Mouse (Mus musculus) heart, postnatal 0 days (tissue): ENCODE data around the gene Kif23. TPM values are rescaled to one million over a fixed set of nuclear protein-coding genes. Genes with fewer than 3 reads are reported as not detected.
A peak's percentile ranks its signal among the peaks of the same experiment; 100 is the strongest.

Experiments used
- ATAC-seq: fragments of 200-750 bp; cut with Nextera tagmentation; 2 replicates; pipeline ENCODE4 v1.8.0; 2017; ENCODE audit warnings: low read depth, moderate number of reproducible peaks, moderate library complexity; ENCODE audit not compliant: insufficient read depth
- DNase-seq: peaks from one replicate; pipeline ENCODE4 v3.0.0-alpha.2; 2016; ENCODE audit warnings: low spot score
- H3K27ac ChIP-seq: fragments of 300-500 bp; sonication (generic); 2 replicates; pipeline ENCODE4 v1.5.1; 2014; ENCODE audit warnings: low read depth, mild to moderate bottlenecking
- H3K27me3 ChIP-seq: fragments of 300-500 bp; sonication (generic); 2 replicates; pipeline ENCODE4 v1.6.1; 2014; ENCODE audit warnings: low read length, mixed read lengths; ENCODE audit not compliant: control insufficient read depth, insufficient read depth
- H3K36me3 ChIP-seq: fragments of 300-500 bp; sonication (generic); replicated peaks from 2 replicates; pipeline ENCODE4 v1.6.1; 2014; ENCODE audit warnings: low read length, mixed read lengths; ENCODE audit not compliant: control insufficient read depth, insufficient read depth
- H3K4me1 ChIP-seq: fragments of 300-500 bp; sonication (generic); 2 replicates; pipeline ENCODE4 v1.6.1; 2014; ENCODE audit warnings: antibody characterized with exemption; ENCODE audit not compliant: control insufficient read depth, insufficient read depth
- H3K4me2 ChIP-seq: fragments of 300-500 bp; sonication (generic); 2 replicates; pipeline ENCODE4 v1.6.1; 2014; ENCODE audit warnings: low read depth, mild to moderate bottlenecking, low read length, moderate library complexity
- H3K4me3 ChIP-seq: fragments of 300-500 bp; sonication (generic); 2 replicates; pipeline ENCODE4 v1.5.1; 2014; ENCODE audit warnings: low read depth, low read length
- H3K9ac ChIP-seq: fragments of 300-500 bp; sonication (generic); replicated peaks from 2 replicates; pipeline ENCODE4 v1.6.1; 2014; ENCODE audit warnings: low read depth, low read length, mixed read lengths
- H3K9me3 ChIP-seq: fragments of 300-500 bp; sonication (generic); replicated peaks from 2 replicates; pipeline ENCODE4 v1.6.1; 2016; ENCODE audit warnings: low read length; ENCODE audit not compliant: control insufficient read depth
- CTCF ChIP-seq: IDR thresholded peaks from 2 replicates; pipeline ENCODE4 v1.5.1; 2016; ENCODE audit warnings: antibody characterized with exemption, control low read depth, low read depth
- EP300 ChIP-seq: IDR thresholded peaks from 2 replicates; pipeline ENCODE4 v1.6.1; 2016; ENCODE audit warnings: antibody characterized with exemption, low read depth
- WGBS: fragments of 180-500 bp; shearing (Covaris S2); extraction: QIAGEN DNeasy Blood & Tissue Kit; methylation state at CpG from one replicate; pipeline ENCODE4 v1.1.7; 2014; 5-methylcytosine and 5-hydroxymethylcytosine counted together
- polyA plus RNA-seq: library from polyadenylated mRNA; unstranded; fragments of >200 nt; fragmentation: Nextera tagmentation; extraction: Ambion mirVana; gene quantifications from 2 replicates; pipeline ENCODE4 v1.2.1, GENCODE M21; 2015
- total RNA-seq: library from RNA; depleted of rRNA; stranded (reverse); fragments of >200 nt; gene quantifications from 2 replicates; pipeline ENCODE4 v1.2.3, GENCODE M21; 2014; ENCODE audit warnings: low replicate concordance

Kif23 gene
- total and polyA plus RNA-seq, 2 experiments from 2014 or later, result 9.9 to 17.6 TPM

DNA sequence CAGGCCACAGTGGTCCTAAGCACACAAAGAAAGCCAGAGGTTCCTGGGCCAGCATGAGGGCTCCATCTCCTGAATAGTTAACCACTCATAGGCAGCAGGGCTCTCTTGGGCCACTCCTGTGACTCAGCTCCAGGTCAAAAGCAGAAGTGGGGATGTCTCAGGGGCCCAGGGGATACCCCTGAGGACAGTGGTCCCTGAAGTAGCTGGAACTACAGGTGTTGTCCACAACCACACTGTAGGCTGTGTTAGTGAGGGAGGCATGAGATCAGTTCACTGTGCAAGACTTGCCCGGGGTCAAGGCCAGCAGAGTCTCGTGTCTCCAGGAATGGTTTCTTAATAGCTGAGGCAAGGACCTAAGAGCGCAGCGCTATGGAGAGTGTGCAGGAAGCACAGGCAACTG lies 45.0 kb downstream of the Kif23 start:
- peaks cover 49% of the 10 kb centered on the region for H3K27me3 ChIP-seq
- ATAC-seq (no peak), DNase-seq (no peak)
- no peak overlapping the region for H3K27ac ChIP-seq
- WGBS, result 84% methylated on average over 4 of the region's 4 CpGs
- no peaks in the 10 kb centered on the region; the same call in 1 of the 2 replicates for H3K4me1 ChIP-seq
- no peaks in the 10 kb centered on the region for H3K36me3 ChIP-seq
- TF ChIP-seq EP300, result no peak
- no peak for TF ChIP-seq CTCF
- no peak overlapping the region for H3K4me2 ChIP-seq
- H3K9ac ChIP-seq, result no peak overlapping the region
- no peaks in the 10 kb centered on the region for H3K9me3 ChIP-seq
- no peak overlapping the region for H3K4me3 ChIP-seq

GRCm38 (mm10) chr9:61899804-61900203 lies 46.8 kb downstream of the Kif23 start:
- ATAC-seq, result no peak
- TF ChIP-seq EP300, result no peak
- peak; percentile 83 for TF ChIP-seq CTCF
- Histone ChIP-seq H3K4me1 (no peaks in the 10 kb centered on the region; the same call in 1 of the 2 replicates), H3K9me3 (no peaks in the 10 kb centered on the region), H3K4me2 (0 out of 2 replicates have a peak overlapping the region, but pooled peaks have one; percentile 22), H3K36me3 (no peaks in the 10 kb centered on the region), H3K27me3 (peaks cover 58% of the 10 kb centered on the region), H3K27ac (no peak overlapping the region), H3K4me3 (no peak overlapping the region), H3K9ac (no peak overlapping the region)
- WGBS, result 5% methylated on average over 16 of the region's 16 CpGs
- DNase-seq, result peak; percentile 29

DNA sequence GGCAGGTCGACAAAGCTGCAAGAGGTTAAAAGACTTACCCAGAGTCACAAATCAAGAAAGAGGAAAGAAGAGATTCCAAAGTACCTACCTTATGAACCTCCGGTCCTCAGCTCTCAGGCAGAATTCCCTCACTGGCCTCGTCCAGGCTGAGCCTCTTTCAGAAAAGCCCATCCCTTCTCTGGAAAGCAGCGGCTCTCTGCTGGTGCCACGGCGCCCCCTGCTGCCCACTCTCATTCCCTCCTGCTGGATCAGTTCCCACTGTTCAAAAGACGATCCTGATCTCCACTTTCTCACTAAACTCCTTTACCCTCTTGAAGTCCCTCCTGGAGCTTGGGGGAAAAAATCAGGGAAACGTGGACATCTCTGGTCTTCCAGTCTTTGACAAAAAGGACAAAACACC lies 48.2 kb downstream of the Kif23 start:
- no peak overlapping the region for H3K27ac ChIP-seq
- no peak overlapping the region for H3K4me3 ChIP-seq
- H3K27me3 ChIP-seq, result peaks cover 51% of the 10 kb centered on the region
- H3K9me3 ChIP-seq, result no peaks in the 10 kb centered on the region
- no peaks in the 10 kb centered on the region for H3K4me1 ChIP-seq
- no peak overlapping the region for H3K9ac ChIP-seq
- TF ChIP-seq EP300 (no peak), CTCF (peak; percentile 79)
- ATAC-seq, result no peak
- 7% methylated on average over 8 of the region's 8 CpGs for WGBS
- peak; percentile 64 for DNase-seq
- no peak overlapping the region for H3K4me2 ChIP-seq
- no peaks in the 10 kb centered on the region for H3K36me3 ChIP-seq

GRCm38 (mm10) chr9:61895014-61895413 lies 51.6 kb downstream of the Kif23 start:
- no peak for ATAC-seq
- H3K36me3 ChIP-seq, result no peaks in the 10 kb centered on the region

GRCm38 (mm10) chr9:61889855-61890254 lies 56.7 kb downstream of the Kif23 start:
- Histone ChIP-seq H3K36me3 (no peaks in the 10 kb centered on the region), H3K4me1 (peaks cover 9% of the 10 kb centered on the region; the same call in 1 of the 2 replicates), H3K4me3 (no peak overlapping the region), H3K27ac (peak overlapping the region; percentile 46; the same call in 1 of the 2 replicates), H3K9ac (no peak overlapping the region), H3K4me2 (no peak overlapping the region), H3K9me3 (no peaks in the 10 kb centered on the region), H3K27me3 (no peaks in the 10 kb centered on the region)
- peak; percentile 51 for ATAC-seq
- WGBS, result 21% methylated on average over 8 of the region's 8 CpGs
- peak; percentile 59 for DNase-seq
- TF ChIP-seq EP300 (no peak), CTCF (no peak)

More at GRCm38 (mm10) chr9:61895014-61895413, 51.6 kb downstream of the Kif23 start:
- Histone ChIP-seq H3K27me3 (peaks cover 28% of the 10 kb centered on the region), H3K4me1 (peaks cover 4% of the 10 kb centered on the region; the same call in 1 of the 2 replicates), H3K9ac (no peak overlapping the region), H3K9me3 (no peaks in the 10 kb centered on the region), H3K27ac (no peak overlapping the region), H3K4me2 (no peak overlapping the region), H3K4me3 (no peak overlapping the region)
- TF ChIP-seq EP300 (no peak), CTCF (no peak)
- no peak for DNase-seq
- WGBS, result 62% methylated on average over 8 of the region's 8 CpGs

GRCm38 (mm10) chr9:61887661-61888379 lies 58.8 kb downstream of the Kif23 start:
- DNase-seq (no peak), ATAC-seq (peak; percentile 33; the same call in 1 of the 2 replicates)
- Histone ChIP-seq H3K9ac (no peak overlapping the region), H3K4me2 (no peak overlapping the region), H3K4me3 (no peak overlapping the region), H3K9me3 (no peaks in the 10 kb centered on the region), H3K27ac (no peak overlapping the region), H3K36me3 (no peaks in the 10 kb centered on the region), H3K4me1 (peaks cover 14% of the 10 kb centered on the region), H3K27me3 (no peaks in the 10 kb centered on the region)
- TF ChIP-seq CTCF, result no peak
- TF ChIP-seq EP300, result no peak
- 36% methylated on average over 11 of the region's 11 CpGs for WGBS
